Mouse (Mus musculus) C2C12 (cell line): Measurements from ENCODE around the gene Gstp2. TPM values are rescaled to one million over a fixed set of nuclear protein-coding genes. Genes with fewer than 3 reads are reported as not detected.

Source experiments
- H3K27me3 ChIP-seq: one replicate; pipeline ENCODE4 v1.6.1; 2011; ENCODE audit not compliant: control insufficient read depth, insufficient read depth, insufficient read length
- H3K36me3 ChIP-seq: one replicate; pipeline ENCODE4 v1.6.1; 2011; ENCODE audit not compliant: control insufficient read depth, insufficient read depth
- H3K4me3 ChIP-seq: one replicate; pipeline ENCODE4 v1.5.1; 2011; ENCODE audit warnings: mild to moderate bottlenecking, control low read depth; ENCODE audit not compliant: poor library complexity, insufficient read depth, severe bottlenecking
- H3K79me2 ChIP-seq: one replicate; pipeline ENCODE4 v1.6.1; 2011; ENCODE audit not compliant: control insufficient read depth, insufficient read depth
- H3K79me3 ChIP-seq: one replicate; pipeline ENCODE4 v1.6.1; 2011; ENCODE audit warnings: low read depth, control low read depth
- H3ac ChIP-seq: one replicate; pipeline ENCODE3; 2011; ENCODE audit warnings: low read depth; ENCODE audit not compliant: control insufficient read depth, insufficient read length
- CEBPB ChIP-seq: IDR thresholded peaks from one replicate; pipeline ENCODE4 v1.6.1; 2011; ENCODE audit warnings: low read depth, mild to moderate bottlenecking, control low read depth, moderate library complexity
- CTCF ChIP-seq: IDR thresholded peaks from one replicate; pipeline ENCODE4 v1.5.1; 2011; ENCODE audit not compliant: control insufficient read depth, insufficient read depth, insufficient read length
- FOSL1 ChIP-seq: IDR thresholded peaks from one replicate; pipeline ENCODE4 v1.8.0; 2011; ENCODE audit warnings: mild to moderate bottlenecking, low read length; ENCODE audit not compliant: poor library complexity, insufficient read depth, severe bottlenecking
- MAX ChIP-seq: IDR thresholded peaks from one replicate; pipeline ENCODE4 v1.6.1; 2011; ENCODE audit warnings: mild to moderate bottlenecking, control low read depth
- MYOD1 ChIP-seq: IDR thresholded peaks from one replicate; pipeline ENCODE4 v1.6.1; 2011; ENCODE audit warnings: low read depth; ENCODE audit not compliant: control insufficient read depth, insufficient read length
- MYOG ChIP-seq: IDR thresholded peaks from one replicate; pipeline ENCODE4 v1.6.1; 2011; ENCODE audit not compliant: control insufficient read depth, insufficient read length; ENCODE audit errors: extremely low read depth
- USF1 ChIP-seq: IDR thresholded peaks from one replicate; pipeline ENCODE4 v1.6.1; 2011; ENCODE audit warnings: low read depth, mild to moderate bottlenecking, control low read depth, moderate library complexity
- long read RNA-seq, 2 experiments: library from polyadenylated mRNA; unstranded; transcript quantifications; one replicate each; pipeline ENCODE4 v2.0.0; 2019 to 2020
- polyA plus RNA-seq: library from polyadenylated mRNA; unstranded; fragments of >200 nt; fragmentation: generic; extraction: Trizol; gene quantifications from one replicate; pipeline ENCODE4 v1.2.1, GENCODE M21; 2012; ENCODE audit warnings: missing spikeins

The Gstp2 gene
- 7.2 TPM for polyA plus RNA-seq
- long read RNA-seq, experiment 1, transcript Gstp2-201 (7 exons, 797 nt) = minor isoform, 8 of 18 reads
- long read RNA-seq, experiment 1, transcript Gstp2-204 (2 exons, 429 nt) = major isoform, 9 of 18 reads
- long read RNA-seq, experiment 1, partial matches to known transcripts = 1 of 18 reads
- long read RNA-seq, experiment 1, other reads (novel, unspliced or antisense) = 0 of 18 reads
- long read RNA-seq, experiment 2 = 0 reads

DNA sequence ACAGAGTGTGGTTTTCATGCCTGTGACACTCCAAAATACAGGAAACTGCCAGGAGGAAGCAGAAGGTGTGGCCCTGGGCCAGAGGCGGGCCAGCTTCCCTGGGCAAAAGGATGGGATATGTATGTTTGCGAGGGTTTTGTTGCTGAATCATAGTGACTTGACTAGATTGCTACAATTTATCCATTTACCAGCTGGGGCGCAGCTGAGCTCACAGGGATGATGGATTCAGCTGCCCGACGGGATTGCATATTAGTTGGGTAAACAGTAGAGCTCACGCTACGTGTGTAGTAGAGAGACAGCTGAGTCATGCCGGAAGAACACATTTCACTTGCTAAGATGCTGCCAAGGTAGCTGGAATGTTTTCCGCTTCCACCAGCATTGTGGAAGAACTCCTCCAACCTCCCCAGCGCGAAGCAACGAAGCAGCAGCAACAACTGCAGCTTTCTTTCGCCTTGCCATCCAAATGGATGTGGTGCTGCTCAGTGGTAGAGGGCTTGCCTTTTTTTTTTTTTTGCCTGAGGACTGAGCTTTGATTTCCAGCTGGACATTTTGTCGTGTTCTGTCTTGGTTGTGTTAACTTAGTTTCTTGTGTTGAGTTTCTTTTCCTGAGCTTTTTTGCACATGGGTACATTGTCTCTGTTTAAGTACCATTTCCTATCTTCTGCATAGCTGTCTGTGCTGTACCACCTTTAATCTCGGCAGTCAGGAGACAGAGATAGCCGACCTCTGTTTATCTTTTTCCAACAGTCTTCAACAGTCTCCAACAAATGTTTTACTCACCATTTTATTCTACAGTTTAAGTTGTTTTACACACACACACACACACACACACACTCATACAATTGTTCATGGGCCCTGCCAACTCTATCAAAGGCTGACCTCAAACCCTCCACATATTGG, at the start of gene Gstp2:
Gene Gstp2 (minus strand): TSS at position 58 of the 900 bp plus-strand sequence.
- H3K79me2 ChIP-seq = no peaks in the 10 kb centered on the region
- H3ac ChIP-seq = no peak within 1 kb of the TSS
- TF ChIP-seq MYOD1 = peak; percentile 24
- TF ChIP-seq CEBPB = peak; percentile 19
- no peak for TF ChIP-seq CTCF
- H3K79me3 ChIP-seq = no peaks in the 10 kb centered on the region
- no peaks in the 10 kb centered on the region for H3K36me3 ChIP-seq
- H3K27me3 ChIP-seq = no peaks in the 10 kb centered on the region
- no peak within 1 kb of the TSS for H3K4me3 ChIP-seq

DNA sequence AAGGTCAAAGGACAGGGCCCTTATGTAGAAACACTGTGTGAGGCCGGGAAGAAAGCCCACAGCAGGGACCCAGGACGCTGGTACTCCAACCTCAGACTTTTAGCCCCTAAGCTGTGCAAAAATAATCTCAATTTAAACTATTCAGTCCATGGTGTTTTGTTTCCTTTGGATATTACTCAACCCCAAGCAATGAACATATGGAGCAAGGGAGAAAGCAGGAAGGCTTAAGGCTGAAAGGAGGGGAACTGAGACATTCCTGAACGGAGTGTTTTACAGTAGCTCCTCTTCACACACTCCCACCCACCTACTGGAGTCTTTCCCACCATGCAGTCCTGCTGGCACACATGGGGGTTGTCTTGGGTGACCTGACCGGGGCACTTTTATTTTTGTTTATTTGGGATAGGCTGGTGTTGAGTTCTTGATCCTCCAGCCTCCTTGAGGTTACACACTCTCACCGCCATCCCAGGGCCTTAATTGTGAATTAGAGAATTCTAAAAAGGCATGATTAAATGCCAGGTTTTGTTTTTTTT, 49.0 kb upstream of the Gstp2 start:
- H3K27me3 ChIP-seq = no peaks in the 10 kb centered on the region
- H3ac ChIP-seq = no peak overlapping the region
- no peak overlapping the region for H3K4me3 ChIP-seq
- no peaks in the 10 kb centered on the region for H3K36me3 ChIP-seq
- no peaks in the 10 kb centered on the region for H3K79me3 ChIP-seq
- TF ChIP-seq CTCF (no peak), MYOD1 (no peak), USF1 (no peak), MYOG (no peak), CEBPB (no peak), FOSL1 (no peak), MAX (no peak)
- H3K79me2 ChIP-seq = peaks cover 13% of the 10 kb centered on the region

DNA sequence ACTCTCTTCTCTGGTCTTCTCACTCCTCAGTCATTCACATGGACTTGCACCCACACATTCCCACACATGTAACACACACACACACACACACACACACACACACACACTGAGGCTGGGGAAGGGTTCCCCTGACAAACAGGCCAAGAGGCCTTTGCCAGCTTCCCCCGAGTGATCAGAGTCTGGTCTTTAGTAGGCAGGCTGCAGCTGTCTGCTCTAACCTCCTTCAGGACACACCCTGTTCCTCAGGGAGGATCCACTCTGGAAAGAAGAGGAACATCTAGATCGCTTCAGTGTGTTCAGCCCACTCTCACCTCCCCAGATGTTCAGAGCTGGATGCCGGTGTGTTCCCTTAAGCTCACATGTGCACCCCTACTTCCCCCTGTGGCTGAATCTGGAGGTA, 48.5 kb upstream of the Gstp2 start:
- Histone ChIP-seq H3K36me3 (no peaks in the 10 kb centered on the region), H3K4me3 (no peak overlapping the region), H3ac (no peak overlapping the region), H3K79me3 (no peaks in the 10 kb centered on the region), H3K79me2 (peaks cover 13% of the 10 kb centered on the region), H3K27me3 (no peaks in the 10 kb centered on the region)
- TF ChIP-seq MAX (no peak), MYOD1 (peak; percentile 19)

DNA sequence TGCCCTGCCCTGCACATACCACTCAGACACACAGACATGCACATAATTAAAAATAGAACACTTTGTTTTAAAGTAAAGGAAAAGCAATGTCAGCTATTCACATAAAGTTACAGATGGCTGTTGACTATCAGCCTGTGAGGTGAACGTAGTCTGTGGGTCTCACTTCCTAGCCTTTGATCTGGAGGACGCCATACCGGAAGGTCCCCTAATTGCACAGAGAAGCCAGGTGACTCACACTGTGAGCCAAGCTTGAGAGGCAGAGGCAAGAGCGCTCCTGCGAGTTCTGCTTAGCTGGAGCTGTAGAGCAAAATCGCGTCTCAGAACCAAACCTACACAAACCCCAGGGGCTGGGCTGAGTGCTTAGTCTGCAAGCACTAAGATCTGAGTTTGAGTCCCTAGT, 47.9 kb upstream of the Gstp2 start:
- H3K36me3 ChIP-seq = no peaks in the 10 kb centered on the region

DNA sequence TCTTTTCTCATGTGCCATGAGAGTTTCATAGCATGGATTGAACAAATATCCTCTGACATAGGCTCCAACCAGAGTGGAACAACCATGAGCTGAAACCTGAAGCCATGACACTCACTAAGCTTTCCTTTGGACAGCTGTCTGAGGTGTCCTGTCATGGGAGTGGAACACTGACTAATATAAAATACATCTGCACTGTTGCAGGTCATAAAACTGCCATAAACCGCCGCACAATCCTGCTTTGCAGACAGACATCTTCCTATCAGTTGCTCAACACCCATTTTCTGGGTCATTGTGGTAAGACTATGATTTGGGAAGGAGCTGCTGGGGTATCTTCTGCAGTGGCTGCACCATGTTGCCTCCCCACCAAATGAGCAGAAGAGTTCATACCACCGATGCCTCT, 46.9 kb upstream of the Gstp2 start:
- TF ChIP-seq CTCF (no peak), FOSL1 (peak; percentile 30), MYOD1 (peak; percentile 89), MAX (peak; percentile 11), CEBPB (peak; percentile 97), USF1 (no peak)
- Histone ChIP-seq H3ac (no peak overlapping the region), H3K79me3 (no peaks in the 10 kb centered on the region), H3K27me3 (no peaks in the 10 kb centered on the region), H3K4me3 (no peak overlapping the region), H3K79me2 (peaks cover 3% of the 10 kb centered on the region), H3K36me3 (no peaks in the 10 kb centered on the region)

More for the DNA sequence above, 47.9 kb upstream of the Gstp2 start:
- no peak overlapping the region for H3ac ChIP-seq
- H3K79me2 ChIP-seq = peaks cover 13% of the 10 kb centered on the region
- no peak overlapping the region for H3K4me3 ChIP-seq
- H3K79me3 ChIP-seq = no peaks in the 10 kb centered on the region
- H3K27me3 ChIP-seq = no peaks in the 10 kb centered on the region
- TF ChIP-seq MAX (no peak), MYOD1 (no peak), CEBPB (no peak), FOSL1 (no peak), MYOG (no peak), USF1 (no peak), CTCF (no peak)

DNA sequence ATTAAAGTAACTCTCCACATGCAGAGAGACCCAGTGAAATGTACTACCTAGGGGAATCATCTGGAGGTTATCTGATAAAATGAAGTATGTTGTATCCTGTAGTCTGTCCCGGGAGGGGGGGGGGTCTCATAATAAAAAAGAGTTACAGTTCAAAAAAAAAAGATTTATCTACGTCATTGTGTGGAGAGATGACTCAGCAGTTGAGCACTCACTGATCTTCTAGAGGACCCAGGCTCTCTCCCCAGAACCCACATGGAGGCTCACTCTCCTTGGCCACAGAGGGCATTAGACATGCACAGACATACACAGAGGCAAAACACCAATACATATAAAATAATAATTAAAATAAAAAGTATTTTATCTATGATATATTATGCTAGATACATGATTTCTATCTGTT, 45.6 kb upstream of the Gstp2 start:
- no peak overlapping the region for H3ac ChIP-seq
- no peaks in the 10 kb centered on the region for H3K36me3 ChIP-seq
- no peak for TF ChIP-seq FOSL1
- TF ChIP-seq CTCF = no peak
- TF ChIP-seq MYOG = no peak
- TF ChIP-seq CEBPB = no peak
- no peak for TF ChIP-seq MAX
- TF ChIP-seq USF1 = no peak
- no peak for TF ChIP-seq MYOD1
- no peaks in the 10 kb centered on the region for H3K79me3 ChIP-seq
- no peaks in the 10 kb centered on the region for H3K27me3 ChIP-seq
- H3K79me2 ChIP-seq = no peaks in the 10 kb centered on the region
- H3K4me3 ChIP-seq = no peak overlapping the region
